Mouse (Mus musculus) spleen, adult 2 months (tissue): ENCODE data around the gene Tmem164.

Experiments
- CTCF ChIP-seq: fragments of 200-500 bp; IDR thresholded peaks from 2 replicates; pipeline ENCODE4 v1.5.1; 2011; ENCODE audit warnings: mild to moderate bottlenecking, inconsistent platforms; ENCODE audit not compliant: insufficient read depth, insufficient read length, insufficient replicate concordance; ENCODE audit errors: extremely low read depth
- POLR2A ChIP-seq: fragments of 200-500 bp; IDR thresholded peaks from 2 replicates; pipeline ENCODE4 v1.6.1; 2011; ENCODE audit warnings: low read depth, low read length, inconsistent platforms

DNA sequence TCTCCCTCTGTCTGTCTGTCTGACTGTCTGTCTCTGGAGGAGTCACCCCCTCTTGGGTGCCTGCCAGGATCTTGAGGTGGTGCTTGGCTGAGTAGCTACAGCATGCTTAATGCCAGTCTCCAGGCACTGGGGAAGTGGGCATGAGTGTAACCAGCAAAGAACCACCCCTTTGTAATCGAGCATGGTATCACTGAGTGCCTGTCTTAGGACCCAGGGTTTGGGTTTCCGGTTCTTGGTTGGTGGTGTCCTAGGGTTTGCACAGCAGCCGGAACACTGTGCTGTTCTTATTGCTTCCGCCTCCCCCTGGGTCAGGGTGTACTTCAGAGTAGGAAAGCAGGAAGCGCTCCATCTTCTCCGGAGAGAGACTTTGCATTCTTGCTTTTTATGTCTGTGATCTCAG is 124.9 kb downstream of the Tmem164 start:
- TF ChIP-seq POLR2A = no peak
- TF ChIP-seq CTCF = no peak
